Mouse (Mus musculus) layer of hippocampus, adult 9-11 months (tissue): Measurements from ENCODE around the gene Pde4b.

Source experiments
- DNase-seq: peaks from one replicate; pipeline ENCODE4 v3.0.0; 2022

Gene Pde4b

DNA sequence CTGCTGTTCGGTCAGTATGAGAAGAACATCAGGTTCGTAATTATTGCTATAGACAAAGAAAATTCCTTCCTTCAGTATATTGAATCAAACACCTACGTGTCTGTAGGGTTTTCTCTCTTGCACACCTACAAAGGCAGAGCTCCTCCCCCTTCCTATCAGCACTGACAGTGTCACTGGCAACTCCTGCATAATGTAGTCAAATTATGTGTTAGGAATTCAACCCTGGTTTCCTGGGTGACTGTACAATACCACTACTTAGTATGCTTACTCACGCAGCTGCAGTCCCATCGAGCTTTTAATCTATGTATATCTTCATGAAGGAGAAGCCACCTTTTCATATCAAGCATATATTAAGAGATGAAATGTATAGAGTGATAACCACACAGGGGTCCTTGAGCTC lies 99.5 kb downstream of the Pde4b start:
- DNase-seq: no peak

DNA sequence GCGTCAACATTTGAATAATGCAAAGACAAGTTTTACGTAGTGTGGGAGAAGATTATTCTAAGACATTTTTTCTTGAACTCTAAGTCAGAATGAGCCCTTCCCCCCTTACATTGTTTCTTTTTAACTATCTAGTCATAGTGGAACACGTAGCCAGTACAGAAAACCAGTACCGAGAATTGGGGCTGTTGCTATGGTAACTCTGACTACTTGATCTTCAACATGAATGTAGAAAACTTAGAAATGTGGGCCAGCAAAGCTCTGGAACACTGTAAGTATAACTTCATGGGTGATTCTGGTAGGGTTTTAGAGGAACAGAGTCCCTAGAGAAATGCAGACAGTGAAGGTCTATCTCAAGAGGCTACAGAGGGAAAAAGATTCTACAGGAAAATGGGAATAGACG lies 110.4 kb downstream of the Pde4b start:
- DNase-seq: peak; percentile 8

DNA sequence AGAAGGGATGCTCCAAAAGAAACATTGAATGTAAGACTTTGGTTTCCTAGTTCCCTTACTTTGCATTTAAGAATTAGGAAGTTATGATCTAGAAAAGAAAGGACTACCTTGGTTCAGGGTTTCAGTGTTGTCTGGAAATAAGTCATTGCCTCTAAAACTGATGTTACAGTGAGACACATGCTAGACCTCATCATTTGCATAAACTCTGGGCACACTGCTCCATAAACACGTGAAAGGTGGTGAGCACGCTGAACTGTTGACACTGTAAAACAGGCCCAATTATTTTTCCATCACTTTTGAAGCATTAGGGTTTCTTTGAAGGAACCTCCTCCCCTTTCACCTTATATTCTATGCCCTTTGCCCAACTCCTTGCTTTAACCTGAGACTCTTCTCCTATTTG lies 122.4 kb downstream of the Pde4b start:
- DNase-seq: no peak

DNA sequence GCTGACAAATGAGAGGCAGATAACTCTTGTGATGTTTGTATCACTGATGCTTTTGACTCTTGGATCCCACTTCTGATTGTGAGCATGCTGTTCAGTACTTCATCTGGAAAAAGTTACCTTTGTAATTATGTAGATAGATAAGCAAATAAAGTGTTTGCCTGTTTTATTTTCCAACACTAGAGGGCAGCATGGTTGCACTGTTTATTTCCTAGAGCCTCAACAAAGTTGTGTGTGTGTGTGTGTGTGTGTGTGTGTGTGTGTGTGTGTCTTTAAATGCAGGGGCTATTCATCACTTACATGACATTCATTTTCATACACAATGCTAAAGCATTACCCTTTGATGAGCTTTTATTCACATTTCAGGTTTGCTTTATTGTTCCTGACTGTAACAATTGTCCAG lies 139.4 kb downstream of the Pde4b start:
- DNase-seq: no peak

DNA sequence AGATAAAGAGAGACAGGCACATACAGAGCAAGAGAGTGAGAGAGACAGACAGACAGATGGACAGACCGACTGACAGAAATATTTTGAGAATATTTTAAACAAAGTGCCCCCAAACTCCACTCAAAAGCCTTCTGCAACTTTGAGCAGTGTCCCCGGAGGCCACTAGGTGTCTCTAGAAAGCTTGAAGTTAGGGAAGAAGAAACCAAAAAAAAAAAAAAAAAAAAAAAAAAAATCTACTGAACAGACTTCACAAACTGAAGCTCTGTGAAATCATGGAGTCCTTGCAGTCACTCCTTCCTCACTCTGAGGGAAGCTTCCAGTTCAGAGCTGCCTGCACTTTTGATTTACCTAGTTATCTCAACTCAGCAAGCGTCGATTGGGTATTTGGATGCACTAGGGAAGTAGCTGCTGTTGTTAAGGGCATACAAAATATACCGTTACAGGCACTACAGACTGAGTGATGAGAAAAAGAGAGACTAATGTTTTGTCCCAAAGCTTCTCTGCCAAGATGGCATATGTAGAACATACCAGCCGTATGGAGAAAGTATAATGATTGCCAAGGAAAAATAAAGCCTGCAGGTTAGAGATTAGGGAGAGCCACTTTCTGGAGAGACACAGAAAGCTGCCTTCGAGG lies 141.7 kb downstream of the Pde4b start:
- peak; percentile 45 for DNase-seq

DNA sequence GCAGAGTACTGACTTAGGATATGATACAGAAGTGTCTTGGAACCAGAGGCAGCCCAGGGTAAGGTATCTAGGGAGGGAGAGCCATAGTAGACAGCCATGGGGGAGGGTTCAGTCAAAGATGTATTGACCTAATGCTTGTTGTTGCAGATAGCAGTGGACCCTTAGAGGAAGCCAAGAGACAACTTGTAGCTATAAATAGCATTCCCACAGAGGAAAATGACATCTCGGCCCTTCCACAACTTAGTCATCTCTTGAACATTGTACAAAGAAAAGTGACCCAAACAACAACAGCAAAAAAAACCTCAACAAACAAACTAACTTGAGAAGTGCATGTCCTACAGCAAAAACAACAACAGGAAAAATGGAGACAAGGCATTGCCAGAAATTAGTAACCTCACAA lies 143.6 kb downstream of the Pde4b start:
- DNase-seq: no peak

DNA sequence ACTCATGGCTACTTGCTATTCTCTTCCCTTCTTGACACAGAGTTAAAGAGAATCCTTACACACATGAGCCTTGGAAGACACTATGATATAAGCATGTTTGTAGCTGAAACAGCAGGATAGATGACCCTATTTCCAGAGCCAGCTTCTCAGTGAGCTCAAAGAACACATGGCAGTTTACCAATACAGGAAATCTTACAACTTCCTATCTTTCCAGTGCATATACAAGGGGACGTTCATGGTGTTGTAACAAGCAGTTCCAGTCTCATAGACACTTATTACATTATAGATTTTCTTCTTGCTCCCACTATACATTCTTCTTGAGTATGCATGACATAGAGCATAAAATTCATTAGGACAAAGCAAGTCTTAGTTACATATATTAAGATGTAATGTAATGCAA lies 146.3 kb downstream of the Pde4b start:
- DNase-seq: no peak

DNA sequence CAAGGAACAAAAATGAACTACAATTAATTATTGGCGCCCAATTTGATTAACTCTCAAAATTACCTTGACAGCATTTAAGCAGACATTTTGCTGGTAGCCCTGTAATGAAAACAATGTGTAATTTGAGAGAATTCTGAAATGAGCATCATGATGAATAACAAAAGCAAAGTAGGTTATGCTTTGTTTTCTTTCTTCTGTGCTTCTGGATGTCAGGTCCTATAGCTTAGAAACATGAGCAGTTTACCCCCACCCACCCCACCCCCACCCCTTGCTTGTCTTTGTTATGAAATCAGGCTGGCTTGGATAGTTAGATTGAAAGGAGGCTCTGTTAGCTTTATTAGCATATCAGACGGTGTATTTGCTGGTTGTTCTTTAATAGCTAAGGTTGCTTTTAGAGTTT lies 147.8 kb downstream of the Pde4b start:
- DNase-seq: no peak

DNA sequence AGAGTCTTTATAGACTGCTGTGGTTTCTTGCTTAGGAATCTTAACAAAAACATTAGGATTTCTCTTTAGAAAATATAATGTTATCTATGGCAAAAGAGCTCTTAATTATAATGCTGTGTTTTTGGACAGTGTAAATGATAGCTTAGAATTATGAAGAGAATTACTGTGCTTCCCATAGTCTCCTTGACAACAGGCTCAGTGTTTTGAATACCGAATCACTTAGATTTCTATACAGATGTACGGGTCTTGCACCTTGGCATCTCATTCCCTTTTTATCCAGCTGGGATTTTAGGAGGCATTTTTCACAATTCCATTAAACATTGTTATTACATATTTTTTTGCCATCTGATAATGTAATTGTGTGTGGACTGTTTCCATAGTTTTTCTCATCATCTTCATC lies 151.8 kb downstream of the Pde4b start:
- no peak for DNase-seq

DNA sequence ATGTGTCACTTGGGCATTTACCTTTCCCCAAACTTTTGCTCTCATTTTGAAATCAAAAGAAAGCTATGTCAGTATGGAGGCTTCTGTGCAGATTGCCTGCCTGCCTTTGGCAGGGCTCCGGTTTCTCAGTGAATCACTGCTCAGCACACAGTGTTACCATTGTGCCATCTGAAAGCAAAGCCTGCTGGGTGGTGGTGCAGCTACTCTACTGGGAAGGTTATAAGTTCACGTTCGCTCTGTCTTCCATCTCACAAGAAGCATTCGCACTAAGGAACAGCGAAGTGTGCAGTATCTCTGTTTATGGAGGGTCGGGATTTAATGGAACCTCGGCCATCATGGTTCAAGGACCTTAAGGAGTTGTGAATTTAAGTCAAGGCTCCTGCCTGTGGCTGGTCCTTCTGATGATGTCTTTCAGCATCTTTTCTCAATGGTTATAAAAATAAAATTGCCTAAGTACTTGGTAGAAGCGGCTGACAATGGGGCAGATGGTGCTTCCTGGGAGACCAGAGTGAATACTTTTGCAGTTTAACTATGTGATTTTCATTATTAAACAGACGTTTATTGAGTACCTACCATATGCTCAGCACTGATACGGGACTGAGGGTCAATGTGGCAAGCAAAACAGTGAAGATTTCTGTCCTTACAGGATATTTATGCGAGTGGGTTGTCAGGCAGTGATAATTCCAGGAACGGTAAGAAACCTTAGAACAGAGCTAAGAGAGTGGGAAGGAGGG lies 152.5 kb downstream of the Pde4b start:
- DNase-seq: peak; percentile 86

DNA sequence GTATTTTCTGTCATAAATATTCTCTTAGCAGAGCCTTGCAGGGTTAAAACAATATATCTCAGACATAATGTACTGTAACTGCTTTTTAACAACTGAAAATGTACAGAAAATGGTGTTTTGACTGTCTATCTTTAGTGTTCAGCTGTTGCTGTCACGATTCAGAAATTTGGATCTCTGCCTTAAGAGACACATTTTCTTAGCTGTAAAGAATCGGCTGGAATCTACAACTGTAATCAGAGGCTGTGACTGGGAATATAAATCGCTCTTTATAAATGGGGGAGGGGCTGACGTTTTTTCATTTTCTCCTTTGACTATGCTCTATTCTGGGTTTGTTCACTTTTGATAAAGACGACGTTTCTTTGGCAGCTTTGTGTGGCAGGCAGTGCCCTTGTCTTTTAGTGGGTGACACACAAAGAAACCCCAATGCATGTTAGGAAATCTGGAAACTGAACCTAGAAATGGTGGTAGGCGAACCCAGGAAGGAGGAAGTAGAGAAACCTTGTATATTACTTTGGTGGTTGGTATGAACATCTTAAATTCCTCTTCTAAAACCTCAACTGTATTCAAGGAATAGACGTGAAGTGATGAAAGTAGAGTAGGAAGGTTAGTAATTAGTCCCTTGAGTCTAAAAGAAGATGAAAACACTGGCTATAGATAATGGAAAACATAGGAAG lies 153.5 kb downstream of the Pde4b start:
- no peak for DNase-seq

DNA sequence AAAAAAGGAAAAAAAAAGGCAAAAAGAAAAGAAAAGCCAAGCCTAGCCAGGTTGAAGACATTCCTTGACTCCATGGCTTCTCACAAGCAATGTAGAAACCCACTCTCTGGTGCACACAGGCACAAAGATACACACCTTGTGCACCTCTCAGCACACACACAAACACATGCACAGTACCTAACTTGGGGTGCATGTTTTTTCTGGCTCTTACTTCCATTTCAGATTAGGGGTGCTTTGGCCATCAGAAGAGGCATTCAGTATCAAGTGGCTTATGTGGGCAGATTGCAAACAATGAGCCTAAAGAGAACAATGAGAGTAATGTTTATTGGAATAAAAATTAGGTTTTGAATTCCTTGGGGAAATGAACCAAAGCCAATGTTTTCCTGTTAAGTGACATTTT lies 166.7 kb downstream of the Pde4b start:
- DNase-seq: no peak

DNA sequence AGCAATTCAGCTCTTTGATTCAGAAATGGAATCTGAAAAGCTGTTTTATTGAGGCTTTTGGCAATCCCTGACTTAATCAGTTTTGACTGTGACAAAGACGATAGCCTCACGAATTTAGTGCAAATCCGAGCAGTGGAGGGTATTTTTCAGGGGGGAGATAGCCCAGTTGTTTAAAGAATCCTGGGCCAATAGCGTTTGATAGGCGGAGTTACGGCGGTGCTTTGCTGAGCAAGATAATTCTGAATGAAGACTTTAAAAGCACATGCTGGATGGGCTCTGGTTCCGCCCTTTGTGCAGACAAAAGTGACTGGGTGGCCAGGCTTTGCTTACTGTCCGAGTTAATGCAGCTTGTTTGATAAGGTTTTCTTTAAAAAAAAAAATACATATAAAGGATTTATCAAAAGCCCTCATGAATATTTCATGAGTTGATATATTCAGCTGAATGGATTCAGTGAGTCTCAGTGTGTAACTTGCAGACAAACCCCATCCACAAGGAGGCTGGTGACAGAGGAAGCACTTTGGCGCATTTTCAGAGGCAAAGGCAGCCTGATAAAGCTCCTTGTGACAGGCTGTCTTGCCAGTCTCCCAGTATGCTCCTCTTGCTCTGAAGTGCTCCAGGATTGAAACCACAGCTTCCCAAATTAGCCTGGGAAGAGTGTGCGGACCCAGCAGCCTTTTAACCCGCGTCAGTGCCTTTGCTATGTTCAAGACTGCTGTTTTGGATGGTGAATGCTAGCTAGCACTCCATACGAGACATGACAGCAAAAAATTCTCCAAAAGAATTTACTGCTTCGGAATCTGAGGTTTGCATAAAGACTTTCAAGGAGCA lies 167.3 kb downstream of the Pde4b start:
- DNase-seq: peak; percentile 58

DNA sequence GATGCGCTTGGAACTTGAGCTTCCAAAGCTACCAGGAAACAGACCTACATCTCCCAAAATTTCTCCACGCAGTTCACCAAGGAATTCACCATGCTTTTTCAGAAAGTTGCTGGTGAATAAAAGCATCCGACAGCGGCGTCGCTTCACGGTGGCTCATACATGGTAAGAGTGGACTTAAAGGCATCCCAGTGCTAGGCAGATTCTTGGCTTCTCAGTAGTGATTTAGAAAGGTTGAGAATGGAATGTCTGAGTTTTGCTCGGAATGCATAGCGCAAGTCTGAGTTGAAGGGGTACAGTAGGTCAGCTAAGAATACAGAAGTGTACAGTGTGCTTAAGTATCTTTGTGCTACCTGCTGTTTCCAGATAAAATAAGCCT lies 167.9 kb downstream of the Pde4b start:
- no peak for DNase-seq

DNA sequence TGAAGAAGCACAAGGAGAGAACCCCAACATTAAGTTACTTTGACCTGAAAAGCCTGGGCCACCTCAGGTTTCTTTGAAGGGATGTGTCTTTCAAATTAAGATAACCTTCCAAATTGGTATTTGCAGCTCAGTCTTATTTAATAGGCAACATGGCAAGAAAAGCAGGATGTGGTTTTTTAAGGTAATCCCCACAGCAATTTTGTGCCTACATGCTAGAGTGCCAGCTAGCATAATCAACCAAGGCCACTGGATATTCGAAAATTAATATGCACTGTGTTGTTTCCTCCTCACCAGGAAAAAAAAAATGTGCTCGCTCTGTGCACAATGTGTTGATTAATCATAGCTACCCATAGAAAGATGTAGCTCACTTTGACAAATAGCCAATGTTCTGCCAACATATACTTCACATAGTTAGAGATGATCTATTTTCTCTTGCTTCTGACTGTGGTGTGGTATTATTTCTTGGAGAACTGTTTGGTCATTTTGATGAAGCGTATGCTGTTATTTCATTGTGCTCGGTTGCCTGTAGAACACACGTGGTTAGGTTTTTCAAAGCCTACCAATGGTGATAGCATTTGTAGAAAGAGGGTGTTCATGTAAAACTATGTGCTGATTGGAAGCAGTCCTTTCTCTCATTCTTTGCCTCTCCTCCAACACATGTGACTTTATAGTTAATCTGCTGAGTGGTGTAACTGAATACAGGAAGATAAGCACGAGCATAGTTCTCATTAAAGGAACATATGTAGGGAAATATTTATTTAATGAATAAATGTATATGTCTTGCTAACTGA lies 169.0 kb downstream of the Pde4b start:
- DNase-seq: no peak

DNA sequence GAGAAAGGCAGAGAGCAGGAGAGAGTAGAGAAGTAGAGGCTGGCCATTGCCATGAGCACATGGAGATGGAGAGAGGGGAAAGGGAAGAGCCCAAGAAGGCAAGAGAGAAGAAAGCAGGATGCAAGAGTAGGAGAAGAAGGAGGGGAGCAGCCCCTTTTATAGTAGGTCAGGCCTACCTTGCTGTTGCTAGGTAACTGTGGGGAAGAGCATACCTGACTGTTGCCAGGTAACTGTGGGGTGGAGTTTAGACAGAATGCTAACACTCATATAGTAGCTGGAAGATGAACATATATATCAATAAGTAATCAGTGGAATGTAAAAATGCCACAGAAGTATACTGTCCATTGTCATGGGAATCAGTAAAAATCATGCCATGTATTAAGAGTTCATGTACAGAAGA lies 172.9 kb downstream of the Pde4b start:
- no peak for DNase-seq

DNA sequence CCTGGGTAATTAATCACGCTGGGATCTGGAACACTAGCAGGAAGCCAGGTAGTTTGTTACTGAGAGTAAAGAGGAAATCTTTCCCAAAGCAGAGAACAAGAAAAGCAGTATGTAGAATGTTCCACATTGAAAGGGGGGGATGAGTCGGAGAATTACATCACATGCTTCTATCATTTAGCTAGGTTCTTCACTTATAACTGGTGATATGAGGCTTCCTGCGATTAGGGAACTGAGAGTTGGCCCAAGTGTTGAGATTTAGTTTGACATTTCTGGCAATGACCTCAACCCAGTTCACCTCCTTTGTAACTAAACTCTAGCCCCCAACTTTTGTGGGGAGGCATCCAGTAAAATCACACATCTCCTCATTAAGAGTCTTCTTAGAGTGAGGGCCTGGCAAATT lies 185.0 kb downstream of the Pde4b start:
- no peak for DNase-seq

DNA sequence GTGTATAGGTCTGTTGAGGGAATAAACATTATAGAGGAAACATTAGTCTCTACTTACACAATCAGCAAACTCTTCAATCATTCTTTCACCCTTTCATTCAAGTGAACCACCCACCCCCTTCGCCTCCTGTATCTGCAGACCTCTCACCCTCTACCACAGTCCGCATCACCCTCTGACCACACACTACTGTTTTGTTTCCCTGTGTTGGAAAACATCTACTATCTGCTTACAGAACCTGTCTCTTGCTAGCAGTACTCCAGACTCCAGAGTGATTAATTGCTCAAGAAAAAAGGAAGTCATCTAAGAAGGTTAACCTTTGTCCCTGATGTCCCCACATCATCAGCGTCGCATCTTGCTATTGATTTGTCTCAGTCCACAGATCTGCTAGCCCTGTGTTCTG lies 185.4 kb downstream of the Pde4b start:
- DNase-seq: no peak

DNA sequence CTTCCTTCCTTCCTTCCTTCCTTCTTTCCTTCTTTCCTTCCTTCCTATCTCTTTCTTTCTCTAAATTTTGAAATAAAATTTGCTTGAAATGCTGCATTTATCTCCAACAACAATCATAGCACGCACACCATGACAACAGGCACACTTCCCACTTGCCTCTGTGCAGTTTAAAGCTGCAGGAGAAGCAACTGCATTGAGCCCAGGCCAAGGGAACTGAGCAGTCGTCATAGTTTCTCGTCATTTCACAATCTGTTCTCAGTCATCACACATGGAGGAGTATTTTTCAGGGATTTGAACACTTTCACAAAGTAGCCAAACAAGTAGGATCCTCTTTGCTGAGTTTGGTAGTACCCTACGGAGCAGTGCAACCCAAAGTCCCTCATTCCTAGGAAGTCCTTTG lies 188.4 kb downstream of the Pde4b start:
- peak; percentile 75 for DNase-seq

DNA sequence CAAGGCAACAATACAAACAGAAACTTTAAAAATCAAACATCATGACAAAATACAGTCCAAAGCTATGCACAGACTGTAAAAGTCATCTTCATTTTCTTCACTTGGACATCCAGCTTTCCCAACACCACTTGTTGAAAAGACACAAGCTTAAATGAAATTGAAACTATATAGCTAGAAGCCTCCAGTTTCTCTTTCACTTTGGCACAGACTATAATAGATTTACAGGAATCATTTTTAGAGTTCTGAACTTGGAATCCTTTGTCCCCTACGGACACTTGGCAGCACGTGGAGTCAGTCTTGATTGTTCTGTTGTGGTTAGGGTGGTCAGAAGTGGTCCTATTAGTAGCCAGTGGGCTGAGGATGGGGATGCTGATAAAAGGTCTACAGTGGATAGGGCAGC lies 191.6 kb downstream of the Pde4b start:
- no peak for DNase-seq

DNA sequence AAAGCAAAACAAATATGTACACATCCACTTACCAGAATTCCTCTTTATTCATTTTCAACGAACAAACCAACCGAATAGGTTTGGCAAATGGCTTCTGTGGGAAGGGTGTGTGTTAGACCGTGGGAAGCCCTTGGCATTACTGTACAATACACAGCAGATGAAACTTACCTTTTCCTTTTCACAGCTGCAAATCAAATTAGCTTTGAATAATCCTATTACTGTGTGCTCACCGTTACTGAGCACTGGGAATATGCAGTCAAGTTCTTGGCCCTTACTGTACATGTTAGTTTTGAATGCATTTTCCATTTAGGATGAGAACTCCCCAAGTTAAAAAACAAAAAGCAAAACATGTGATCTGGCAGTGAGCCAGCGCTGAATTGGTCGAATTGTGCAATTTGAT lies 199.8 kb downstream of the Pde4b start:
- no peak for DNase-seq

DNA sequence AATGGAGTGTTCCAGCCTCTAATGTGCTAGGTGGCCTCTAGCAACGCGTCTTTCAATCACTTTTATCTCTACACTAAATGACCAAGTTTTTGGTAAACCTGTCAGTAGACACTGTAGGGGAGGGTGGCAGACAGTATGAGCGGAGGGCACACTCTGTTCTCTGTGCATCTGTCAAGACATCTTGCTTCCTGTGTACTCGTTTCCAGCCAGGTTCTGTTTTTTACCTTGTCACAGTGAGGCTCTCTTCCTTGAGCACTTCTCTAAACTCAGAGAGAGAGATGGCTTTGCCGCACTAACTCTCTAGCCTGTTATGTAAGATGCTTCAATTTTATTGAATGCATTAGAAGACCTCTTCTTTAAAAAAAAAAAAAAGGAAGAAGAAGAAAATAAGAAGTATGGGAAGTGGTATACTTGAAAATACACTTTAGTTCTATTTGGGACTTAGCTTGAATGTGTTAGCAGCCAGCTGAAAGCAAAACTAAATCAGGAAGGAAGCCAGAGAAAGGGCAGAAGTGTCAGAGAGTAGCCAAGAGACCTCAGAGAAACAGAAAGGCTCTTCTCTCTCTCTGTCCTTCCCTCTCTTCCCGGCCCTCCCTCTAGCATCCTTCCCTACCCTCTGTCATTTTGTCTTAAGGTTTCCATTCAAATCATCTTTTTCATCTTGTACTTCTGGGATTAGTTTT lies 202.8 kb downstream of the Pde4b start:
- no peak for DNase-seq
